Mouse (Mus musculus) midbrain, embryonic 11.5 days (tissue): ENCODE measurements around the gene Tlk2. TPM values are rescaled to one million over a fixed set of nuclear protein-coding genes. Genes with fewer than 3 reads are reported as not detected.

Experiments
- ATAC-seq: fragments of 200-750 bp; cut with Nextera tagmentation; 2 replicates; pipeline ENCODE4 v1.8.0; 2017; ENCODE audit warnings: moderate TSS enrichment, moderate library complexity; ENCODE audit not compliant: low FRiP score
- DNase-seq: peaks from one replicate; pipeline ENCODE4 v3.0.0; 2015; ENCODE audit warnings: low spot score; ENCODE audit errors: missing footprints
- H3K27ac ChIP-seq: fragments of 300-500 bp; sonication (generic); 2 replicates; pipeline ENCODE4 v1.5.1; 2014; ENCODE audit warnings: low read depth, low read length
- H3K27me3 ChIP-seq: fragments of 300-500 bp; sonication (generic); 2 replicates; pipeline ENCODE4 v1.6.1; 2014; ENCODE audit warnings: mild to moderate bottlenecking, low read length, moderate library complexity, mixed read lengths; ENCODE audit not compliant: control insufficient read depth, insufficient read depth
- H3K36me3 ChIP-seq: fragments of 300-500 bp; sonication (generic); 2 replicates; pipeline ENCODE4 v1.6.1; 2014; ENCODE audit warnings: mild to moderate bottlenecking, low read length, moderate library complexity, mixed read lengths; ENCODE audit not compliant: control insufficient read depth, insufficient read depth
- H3K4me1 ChIP-seq: fragments of 300-500 bp; sonication (generic); 2 replicates; pipeline ENCODE4 v1.6.1; 2014; ENCODE audit warnings: low read length; ENCODE audit not compliant: control insufficient read depth, insufficient read depth
- H3K4me2 ChIP-seq: fragments of 300-500 bp; sonication (generic); 2 replicates; pipeline ENCODE4 v1.6.1; 2014; ENCODE audit warnings: mild to moderate bottlenecking, moderate library complexity
- H3K4me3 ChIP-seq: fragments of 300-500 bp; sonication (generic); 2 replicates; pipeline ENCODE4 v1.5.1; 2014; ENCODE audit warnings: low read depth, low read length
- H3K9ac ChIP-seq: fragments of 300-500 bp; sonication (generic); 2 replicates; pipeline ENCODE4 v1.6.1; 2014; ENCODE audit warnings: low read length
- H3K9me3 ChIP-seq: fragments of 300-500 bp; sonication (generic); 2 replicates; pipeline ENCODE4 v1.6.1; 2016; ENCODE audit warnings: low read length; ENCODE audit not compliant: control insufficient read depth
- WGBS: fragments of 180-500 bp; shearing (Covaris S2); extraction: QIAGEN DNeasy Blood & Tissue Kit; methylation state at CpG from one replicate; pipeline ENCODE4 v1.1.7; 2014; 5-methylcytosine and 5-hydroxymethylcytosine counted together
- polyA plus RNA-seq: library from polyadenylated mRNA; unstranded; fragments of >200 nt; fragmentation: Nextera tagmentation; extraction: Ambion mirVana; gene quantifications from 2 replicates; pipeline ENCODE4 v1.2.1, GENCODE M21; 2014

Tlk2 gene
- polyA plus RNA-seq, 1 experiment from 2014 or later = 33.1 TPM

DNA sequence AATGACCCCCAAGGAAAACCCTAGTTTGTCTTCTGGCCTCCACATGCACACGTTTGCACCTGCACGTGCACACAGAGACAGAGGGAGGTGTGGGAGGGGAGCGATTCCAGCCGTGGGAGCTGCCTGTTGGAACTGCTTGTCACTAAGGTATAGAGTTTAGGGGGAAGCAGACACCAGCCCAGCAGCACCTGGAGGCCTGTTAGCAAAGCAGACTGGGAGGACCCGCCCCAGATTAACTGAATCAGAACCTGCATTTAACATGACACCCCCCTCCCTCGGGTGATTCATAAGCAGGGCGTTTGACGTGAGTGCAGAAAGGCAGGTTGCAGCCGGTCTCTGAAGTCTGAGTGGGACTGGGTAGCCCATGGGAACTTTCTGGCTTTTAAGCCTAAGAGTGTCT lies 151.4 kb downstream of the Tlk2 start:
- no peak for DNase-seq
- Histone ChIP-seq H3K9ac (no peak overlapping the region), H3K36me3 (no peaks in the 10 kb centered on the region), H3K9me3 (no peaks in the 10 kb centered on the region), H3K27ac (no peak overlapping the region), H3K4me3 (no peak overlapping the region), H3K27me3 (no peaks in the 10 kb centered on the region), H3K4me1 (no peaks in the 10 kb centered on the region), H3K4me2 (no peak overlapping the region)
- no peak for ATAC-seq
- WGBS = 85% methylated on average over 9 of the region's 9 CpGs

GRCm38 (mm10) chr11:105331129-105331528 lies 152.5 kb downstream of the Tlk2 start:
- H3K4me1 ChIP-seq = no peaks in the 10 kb centered on the region
- no peaks in the 10 kb centered on the region for H3K9me3 ChIP-seq
- no peak overlapping the region for H3K27ac ChIP-seq
- H3K36me3 ChIP-seq = no peaks in the 10 kb centered on the region
- 87% methylated on average over 3 of the region's 3 CpGs for WGBS
- H3K4me2 ChIP-seq = no peak overlapping the region
- no peak for DNase-seq
- no peaks in the 10 kb centered on the region for H3K27me3 ChIP-seq
- no peak overlapping the region for H3K4me3 ChIP-seq
- H3K9ac ChIP-seq = no peak overlapping the region
- ATAC-seq = no peak

GRCm38 (mm10) chr11:105331732-105332131 lies 153.1 kb downstream of the Tlk2 start:
- Histone ChIP-seq H3K4me1 (no peaks in the 10 kb centered on the region), H3K4me2 (no peak overlapping the region), H3K27me3 (no peaks in the 10 kb centered on the region), H3K36me3 (no peaks in the 10 kb centered on the region), H3K9me3 (no peaks in the 10 kb centered on the region), H3K27ac (no peak overlapping the region), H3K9ac (no peak overlapping the region), H3K4me3 (no peak overlapping the region)
- DNase-seq (no peak), ATAC-seq (peak; percentile 38; the same call in 1 of the 2 replicates)
- 64% methylated on average over 10 of the region's 10 CpGs for WGBS

DNA sequence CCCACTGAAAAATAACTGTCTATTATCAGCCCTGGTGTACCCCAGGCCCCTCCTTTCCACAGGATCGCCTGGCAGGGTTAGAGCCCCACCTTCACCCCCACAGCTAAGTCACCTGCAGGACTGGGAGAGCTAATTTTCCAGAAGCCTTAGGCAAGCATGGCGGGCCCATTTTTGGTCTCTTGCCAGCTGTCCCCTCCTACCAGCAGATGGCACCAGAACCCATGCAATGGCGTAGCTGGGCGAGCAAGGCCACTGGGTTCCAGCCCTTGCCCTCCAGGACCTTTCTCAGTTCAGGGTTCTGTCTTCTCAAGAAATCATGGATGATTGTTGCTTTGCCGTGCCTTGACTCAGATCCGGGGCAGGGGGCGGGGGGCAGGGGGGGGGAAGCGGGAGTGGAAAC lies 153.9 kb downstream of the Tlk2 start:
- no peaks in the 10 kb centered on the region for H3K9me3 ChIP-seq
- peaks cover 2% of the 10 kb centered on the region; the same call in 1 of the 2 replicates for H3K36me3 ChIP-seq
- H3K4me1 ChIP-seq = no peaks in the 10 kb centered on the region
- H3K27ac ChIP-seq = no peak overlapping the region
- no peak overlapping the region for H3K4me2 ChIP-seq
- 76% methylated on average over 8 of the region's 8 CpGs for WGBS
- no peak overlapping the region for H3K9ac ChIP-seq
- no peak overlapping the region for H3K4me3 ChIP-seq
- 0 out of 2 replicates have a peak, but pooled peaks have one; percentile 57 for ATAC-seq
- H3K27me3 ChIP-seq = no peaks in the 10 kb centered on the region
- DNase-seq = no peak

Other genes with a start within 250 kb of the Tlk2 start
- gene Efcab3, start 115.2 kb upstream of the Tlk2 start, polyA plus RNA-seq = not detected in 2 replicates
- gene Mettl2, start 52.4 kb upstream of the Tlk2 start, polyA plus RNA-seq = 41.4 and 46.9 TPM in 2 replicates
- gene Gm10842, start 31.9 kb upstream of the Tlk2 start, polyA plus RNA-seq = not detected in 2 replicates
- 6.7 and 7.0 TPM in 2 replicates for gene Mrc2, start 113.8 kb downstream of the Tlk2 start, polyA plus RNA-seq